Mouse (Mus musculus) kidney, postnatal 36 days (tissue): ENCODE measurements at regions not wholly inside any gene's neighbourhood (a gene's known extent, or its start where the extent isn't known, plus 50 kb on each side); places are given as distances from the start of the nearest gene placed in this dataset.

Experiments
- DNase-seq, 2 experiments: peaks; one replicate each; pipeline ENCODE4 v3.0.0; 2021 to 2022; ENCODE audit warnings: mixed read lengths in 2 of 2

GRCm38 (mm10) chr9:73331066-73331465 is 217.8 kb downstream of the Rsl24d1 start:
- DNase-seq = no peak

- no peak for DNase-seq
Measured at GRCm38 (mm10) chr9:73336039-73336438, 222.8 kb downstream of the Rsl24d1 start.

DNA sequence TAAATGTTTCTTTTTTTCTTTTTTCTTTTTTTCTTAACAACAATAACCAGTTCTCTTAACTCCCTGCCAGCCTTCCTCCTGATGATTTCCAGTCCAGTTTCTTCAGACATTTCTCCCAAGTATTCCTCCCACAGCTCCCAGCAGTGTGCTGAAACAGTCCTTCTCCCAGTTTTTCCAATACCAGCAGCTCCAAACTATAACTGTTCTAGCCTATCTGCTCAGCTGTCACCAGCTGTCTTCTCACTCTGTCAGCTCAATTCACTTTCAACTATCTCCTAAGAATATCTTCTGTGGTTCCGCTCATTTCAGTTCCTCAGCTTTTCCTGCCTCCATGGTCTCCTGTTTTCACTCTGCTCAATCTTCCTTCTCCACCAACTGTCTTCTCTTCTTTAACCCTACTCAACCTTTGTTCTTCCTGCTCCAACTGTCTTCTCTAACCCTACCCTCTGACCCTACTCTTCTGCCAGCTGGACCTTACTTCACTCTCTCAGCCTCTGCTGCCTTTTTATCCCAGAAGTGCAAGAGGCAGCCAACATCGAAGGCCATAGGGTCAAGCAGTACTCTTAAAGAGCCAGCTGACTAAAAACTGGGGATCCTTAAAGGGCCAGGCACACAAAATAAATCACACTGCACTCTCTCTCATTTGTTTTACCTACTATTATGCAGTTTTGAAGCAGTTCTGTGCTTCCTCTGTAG is 224.0 kb downstream of the Rsl24d1 start:
- DNase-seq = peak; percentile 51 to 55

- peak; percentile 17 to 22 for DNase-seq
Measured at GRCm38 (mm10) chr9:73355876-73356275, 242.7 kb downstream of the Rsl24d1 start.

DNA sequence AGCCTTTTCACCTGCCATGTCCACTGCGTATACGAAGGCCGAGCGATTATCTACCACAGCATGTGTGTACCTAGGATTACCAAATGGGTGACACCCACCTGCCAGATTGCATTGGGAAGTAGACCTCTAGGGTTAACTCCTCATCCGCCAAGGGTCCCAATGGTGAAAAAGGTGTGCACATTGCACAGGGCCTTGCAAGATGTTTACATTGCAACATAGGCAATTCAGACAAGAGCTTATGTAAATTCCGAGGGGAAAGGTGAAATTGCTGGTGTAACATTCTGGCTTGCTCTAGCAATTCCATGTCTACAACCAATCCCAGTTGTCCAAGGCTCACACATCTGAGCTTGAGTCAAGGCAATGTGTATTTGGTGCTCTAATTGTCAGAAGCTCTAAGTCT is 245.7 kb downstream of the Rsl24d1 start:
- no peak for DNase-seq

DNA sequence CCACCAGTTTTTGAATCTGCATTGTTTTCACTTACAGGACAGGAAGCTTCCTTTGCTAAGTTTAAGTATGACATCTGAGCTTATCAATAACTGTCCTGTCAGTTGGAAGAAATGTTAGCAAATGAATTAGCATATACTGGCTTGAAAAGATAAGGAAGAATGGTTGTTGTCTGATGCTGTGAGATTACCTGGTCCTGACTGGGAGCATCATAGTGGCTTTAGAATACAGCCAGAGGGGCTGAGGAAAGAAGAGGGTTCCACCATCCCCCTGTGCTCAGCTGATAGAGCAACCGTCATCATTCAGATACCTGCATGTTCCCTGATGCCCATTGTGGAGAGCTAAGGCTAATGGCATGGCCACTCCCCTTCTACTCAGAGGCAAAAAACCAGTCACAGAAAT is 267.5 kb downstream of the Rsl24d1 start:
- no peak for DNase-seq

GRCm38 (mm10) chr9:73392036-73392435 is 278.8 kb downstream of the Rsl24d1 start:
- DNase-seq = no peak

- DNase-seq = no peak
Measured at GRCm38 (mm10) chr9:73413367-73413930, 300.2 kb downstream of the Rsl24d1 start.

DNA sequence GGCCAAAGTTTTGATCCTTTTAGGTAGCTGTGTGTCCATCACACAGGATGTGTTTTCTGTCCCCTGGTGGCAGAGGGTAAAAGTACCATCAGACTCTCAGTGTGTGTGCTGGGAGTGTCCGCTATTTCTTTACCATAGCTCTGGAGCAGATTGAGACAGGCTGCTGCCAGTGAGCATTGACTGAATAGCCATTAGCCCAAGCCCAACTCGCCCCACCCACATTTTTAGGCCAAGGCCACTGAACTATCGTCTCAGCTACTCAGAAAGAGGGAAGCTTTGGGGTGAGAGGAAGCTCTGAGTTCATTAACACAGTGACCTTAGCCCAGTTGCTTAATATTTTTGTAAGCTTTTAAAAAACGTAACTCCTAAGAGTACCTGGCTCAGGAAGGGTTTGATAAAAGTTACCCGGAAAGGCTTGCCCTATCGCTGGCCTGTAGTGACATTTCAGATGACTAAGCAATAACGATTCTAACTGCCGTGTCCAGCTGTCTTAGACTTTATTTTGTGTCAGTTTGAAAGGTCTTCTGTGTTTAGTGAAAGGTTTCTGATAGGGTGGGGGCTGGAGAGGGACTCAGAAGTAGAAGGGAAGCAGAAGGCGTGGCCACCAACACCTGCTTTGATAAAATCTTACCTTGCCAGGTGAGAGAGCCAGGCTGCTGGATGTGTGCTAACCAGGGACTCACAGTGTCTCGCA is 303.0 kb downstream of the Rsl24d1 start:
- peak in 1 of 2 experiments; percentile 0 for DNase-seq
